Mouse (Mus musculus) adrenal gland, postnatal 4 days (tissue): ENCODE data around the gene Pank1. TPM values are rescaled to one million over a fixed set of nuclear protein-coding genes. Genes with fewer than 3 reads are reported as not detected.

Experiments
- microRNA-seq: library from miRNA; unstranded; fragments of <30 nt; microRNA quantifications from one replicate; pipeline ENCODE4 v1.2.0, GENCODE M21; 2021
- total RNA-seq, 2 experiments: library from RNA; stranded (reverse); gene quantifications; 2 replicates each; pipeline ENCODE4 v1.2.3; 2021

Pank1 gene
- total RNA-seq, 2 experiments from 2014 or later, result 27.1 to 29.7 TPM

Small RNA genes lying within 50 kb of the gene (microRNA-seq; reads per million reads assigned to microRNA genes)
- 1,284 reads per million, percentile 78 among the genes with 10 or more reads in this experiment for gene Mir107

Other genes with a start within 250 kb of the Pank1 start
- under 1 TPM in 1 of 2 experiments, not detected in 1; 0.20 TPM for gene Ifit1bl2, start 238.7 kb downstream of the Pank1 start, total RNA-seq
- gene Ifit1, start 238.6 kb downstream of the Pank1 start, total RNA-seq, result 1 to 10 TPM; 1.2 to 1.7 TPM
- gene Slc16a12, start 132.2 kb downstream of the Pank1 start, total RNA-seq, result 10 to 100 TPM in 1 of 2 experiments, 1 to 10 TPM in 1; 5.9 to 10.2 TPM
- gene Kif20b, start 42.9 kb upstream of the Pank1 start, total RNA-seq, result 10 to 100 TPM; 16.4 to 19.0 TPM